Mouse (Mus musculus) cerebellum, postnatal 10 days (tissue): ENCODE data around the gene Dnase1l2.

Experiments
- DNase-seq, 2 experiments: peaks; one replicate each; pipeline ENCODE4 v3.0.0; 2021; ENCODE audit warnings: mixed read lengths in 2 of 2

Dnase1l2 gene

DNA sequence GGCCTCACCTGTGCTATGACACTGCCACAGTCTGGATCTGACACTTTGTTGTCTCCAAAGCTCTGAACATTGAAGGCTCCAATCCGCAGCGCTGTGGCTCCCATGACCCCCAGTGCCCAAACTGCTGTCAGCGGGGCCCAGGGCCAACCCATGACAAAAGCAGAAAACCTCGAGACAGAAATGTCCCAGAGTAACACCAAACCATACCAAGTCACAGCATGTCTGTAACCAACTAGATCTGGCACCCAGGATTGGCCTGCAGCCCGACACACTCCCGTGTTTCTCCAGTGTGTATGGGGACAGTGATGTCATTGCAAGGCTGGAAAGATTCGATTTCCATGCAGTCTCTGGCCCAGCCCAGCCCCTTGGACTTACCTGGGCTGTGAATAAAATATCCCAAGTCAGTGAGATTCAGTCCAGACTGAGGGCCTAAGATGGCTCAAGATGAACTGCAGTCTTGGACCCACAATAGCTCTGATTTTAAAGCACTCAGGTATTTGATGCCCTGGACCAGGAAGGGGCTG lies at the start of gene Dnase1l2:
Dnase1l2 (minus strand) TSS at position 474 of the 524 bp plus-strand sequence.
- peak in 1 of 2 experiments; percentile 16 for DNase-seq

DNA sequence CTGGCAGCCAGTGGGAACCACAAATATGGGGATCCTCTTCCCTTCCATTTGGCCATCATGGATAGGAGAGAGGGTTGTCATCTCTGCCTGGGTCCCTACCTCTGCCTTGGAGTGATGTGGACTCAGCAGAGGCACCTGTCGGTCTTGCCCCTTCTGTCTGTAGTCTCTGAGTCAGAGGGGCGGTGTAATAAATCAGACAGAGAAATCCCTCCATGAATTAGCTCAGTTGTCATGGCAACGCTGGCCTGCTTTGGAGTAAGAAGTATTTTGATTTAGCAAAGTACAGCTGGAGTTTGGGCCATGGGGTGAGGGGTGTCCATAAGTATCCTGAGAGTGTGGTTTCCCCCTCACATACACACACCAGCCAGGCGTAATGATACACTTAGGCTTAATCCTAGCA lies 47.5 kb upstream of the Dnase1l2 start:
- no peak for DNase-seq

DNA sequence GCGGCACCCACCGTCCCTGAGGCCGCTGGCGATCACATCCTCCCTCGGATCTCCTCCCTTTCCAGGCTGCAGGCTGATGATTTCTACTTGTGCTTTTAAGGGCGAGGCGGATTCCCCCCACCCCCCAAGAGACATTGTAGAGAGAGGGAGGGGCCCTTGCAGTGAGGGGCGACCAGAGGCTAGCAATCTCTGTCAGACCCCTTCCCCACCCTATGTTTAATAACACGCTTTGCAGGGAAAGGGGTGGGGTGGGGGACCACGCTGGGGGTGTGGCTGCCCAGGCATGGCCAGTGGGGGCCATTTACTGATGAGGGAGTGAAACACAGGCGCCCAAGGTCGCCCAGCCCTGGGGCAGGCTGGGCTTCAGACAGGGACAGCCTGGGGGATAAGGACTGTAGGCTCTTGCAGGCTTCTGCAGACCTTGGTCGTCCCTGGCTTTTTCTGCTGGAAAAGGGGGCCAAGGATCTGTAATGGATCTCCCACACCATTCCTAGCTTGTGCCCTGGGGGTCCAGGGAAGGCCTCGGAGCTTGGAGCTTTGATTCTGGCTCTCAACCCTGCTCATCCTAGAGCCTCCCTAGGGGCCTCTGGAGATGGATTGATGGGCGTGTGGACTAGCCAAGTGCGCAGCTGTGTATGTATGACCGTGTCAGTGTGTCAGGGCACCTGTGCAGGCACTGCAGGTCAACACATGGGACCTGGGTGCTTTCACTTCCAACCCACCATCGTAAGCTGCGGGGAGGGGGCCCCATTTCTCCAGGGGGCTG lies 46.5 kb upstream of the Dnase1l2 start:
- no peak for DNase-seq

DNA sequence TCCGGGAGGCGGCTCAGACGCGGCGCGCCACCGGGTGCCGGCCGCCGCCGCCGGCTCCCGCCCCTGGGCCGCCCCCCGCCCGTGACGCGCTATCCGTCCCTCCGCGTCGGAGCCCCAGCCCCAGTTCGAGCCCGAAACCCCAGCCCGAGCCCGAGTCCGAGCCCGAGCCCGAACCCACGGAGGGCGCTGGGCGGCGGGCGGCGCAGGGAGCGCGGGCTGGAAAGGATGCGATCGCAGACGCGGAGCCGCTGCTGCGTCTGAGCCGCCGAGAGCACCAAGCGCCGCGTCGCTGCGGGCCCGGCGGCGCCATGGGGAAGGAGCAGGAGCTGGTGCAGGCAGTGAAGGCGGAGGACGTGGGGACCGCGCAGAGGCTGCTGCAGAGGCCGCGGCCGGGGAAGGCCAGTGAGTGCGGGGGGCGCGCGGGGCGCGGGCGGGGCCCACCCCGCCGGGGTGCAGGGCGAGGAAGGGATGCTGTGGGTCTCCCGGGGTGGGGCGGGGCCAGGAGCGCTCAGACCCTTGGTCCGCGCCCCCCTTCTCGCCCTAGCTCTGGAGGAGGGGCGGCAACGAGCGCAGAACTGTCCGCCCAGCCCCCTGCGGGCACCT lies 45.9 kb upstream of the Dnase1l2 start:
- peak; percentile 70 to 81 for DNase-seq

DNA sequence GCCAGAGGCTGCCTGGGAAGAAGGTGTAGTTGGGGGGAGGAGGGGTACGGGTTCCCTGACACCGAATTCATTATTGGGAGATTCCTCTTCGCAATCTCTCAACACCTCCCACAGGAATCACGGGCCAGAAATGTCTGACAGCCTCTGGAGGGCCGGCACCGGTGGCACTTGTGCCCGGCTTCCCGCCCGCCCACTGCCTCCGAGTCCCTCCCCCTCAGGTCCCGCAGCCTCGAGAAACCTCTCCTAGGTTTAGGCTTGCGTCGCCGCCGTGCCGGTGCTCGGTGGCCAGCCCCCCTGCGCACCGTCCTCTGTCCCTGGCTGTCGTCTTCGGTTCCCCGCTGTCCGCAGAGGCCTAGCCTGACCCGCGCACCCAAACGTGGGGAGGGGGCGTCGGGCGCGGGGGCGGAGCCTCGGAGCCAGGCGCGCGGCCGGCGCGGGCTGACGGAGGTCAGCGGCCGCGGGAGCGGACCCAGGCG lies 45.3 kb upstream of the Dnase1l2 start, which contains the start of gene Caskin1:
Caskin1 (plus strand) TSS at position 416 of the 476 bp plus-strand sequence.
- DNase-seq = peak in 1 of 2 experiments; percentile 80

DNA sequence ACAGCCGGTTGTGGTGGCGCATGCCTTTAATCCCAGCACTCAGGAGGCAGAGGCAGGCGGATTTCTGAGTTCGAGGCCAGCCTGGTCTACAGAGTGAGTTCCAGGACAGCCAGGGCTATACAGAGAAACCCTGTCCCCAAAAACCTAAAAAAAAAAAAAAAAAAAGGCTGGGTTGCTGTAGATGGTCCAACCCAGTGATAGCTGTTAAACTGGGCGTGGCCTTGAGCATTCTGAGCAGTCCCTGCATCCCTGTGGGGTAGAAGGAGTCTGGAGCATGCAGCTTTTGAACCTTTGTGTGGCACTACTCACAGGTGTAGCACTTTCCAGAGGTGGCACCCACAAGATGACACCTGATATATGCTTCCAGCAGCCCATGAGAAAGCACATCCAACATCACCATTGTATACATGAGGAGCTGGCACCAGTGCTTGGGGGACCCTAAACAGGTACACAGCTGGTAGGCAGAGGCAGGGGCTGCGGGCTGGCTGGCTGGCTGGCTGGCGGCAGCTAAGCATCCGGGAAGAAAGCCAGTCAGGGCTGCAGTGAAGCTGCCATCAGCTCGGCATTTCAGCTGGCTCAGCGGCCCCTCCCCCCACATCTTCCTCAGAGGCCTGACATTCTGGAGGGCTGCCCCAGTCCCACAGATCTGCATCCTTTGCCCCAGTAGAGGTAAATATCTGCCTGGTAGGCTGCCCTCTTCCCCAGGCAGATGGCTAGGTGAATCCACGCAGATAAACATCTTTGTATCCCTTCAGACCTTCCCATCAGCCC lies 42.4 kb upstream of the Dnase1l2 start:
- peak; percentile 85 to 90 for DNase-seq

DNA sequence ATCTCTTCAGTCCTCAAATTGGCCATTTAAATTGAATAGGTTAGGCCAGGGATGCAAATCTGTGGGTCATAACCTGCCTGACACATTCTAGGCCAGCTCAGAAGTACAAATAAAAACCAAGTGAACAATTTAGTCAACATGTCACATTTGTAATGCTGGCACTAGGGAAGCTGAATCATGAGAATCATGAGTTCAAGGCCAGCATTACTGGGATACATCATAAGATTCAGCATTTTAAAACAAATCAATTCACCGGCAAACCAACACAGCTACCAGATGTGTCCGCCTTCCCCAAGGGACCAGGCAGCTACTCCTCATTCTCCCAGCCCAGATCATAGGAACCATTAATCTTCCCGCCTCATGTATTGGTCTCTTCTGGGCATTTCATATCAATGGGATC lies 40.6 kb upstream of the Dnase1l2 start:
- no peak for DNase-seq

DNA sequence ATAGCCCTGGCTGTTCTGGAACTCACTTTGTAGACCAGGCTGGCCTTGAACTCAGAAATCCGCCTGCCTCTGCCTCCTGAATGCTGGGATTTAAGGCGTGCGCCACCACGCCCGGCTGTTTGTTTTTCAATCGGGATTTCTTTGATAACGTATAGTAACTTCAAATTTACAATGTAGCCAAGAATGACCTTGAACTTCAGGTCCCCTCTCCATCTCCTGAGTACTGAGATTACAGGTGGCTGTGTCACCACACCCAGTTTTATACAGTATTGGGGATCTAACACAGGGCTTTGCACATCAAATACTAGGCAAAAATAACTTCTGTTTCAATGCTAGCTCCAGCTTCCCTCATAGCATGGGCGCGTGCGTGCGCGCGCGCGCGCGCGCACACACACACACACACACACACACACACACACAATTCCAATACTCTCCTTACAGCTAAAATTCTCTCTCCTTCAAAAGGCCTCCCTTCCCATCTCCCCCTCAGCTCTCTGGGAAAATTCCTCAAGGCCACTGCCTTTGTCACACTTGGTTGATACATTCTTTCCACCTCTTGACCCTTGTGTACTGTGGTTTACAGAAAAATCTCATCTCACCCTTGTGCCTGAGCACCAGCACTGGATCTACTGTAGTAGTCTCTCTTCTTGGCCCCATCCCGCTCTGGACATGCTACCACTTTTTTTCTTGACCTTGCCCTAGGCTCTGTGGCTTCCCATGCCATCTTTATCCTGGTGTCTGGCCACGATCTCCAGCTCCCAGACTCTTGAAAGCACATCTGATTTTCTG lies 38.3 kb upstream of the Dnase1l2 start:
- no peak for DNase-seq

DNA sequence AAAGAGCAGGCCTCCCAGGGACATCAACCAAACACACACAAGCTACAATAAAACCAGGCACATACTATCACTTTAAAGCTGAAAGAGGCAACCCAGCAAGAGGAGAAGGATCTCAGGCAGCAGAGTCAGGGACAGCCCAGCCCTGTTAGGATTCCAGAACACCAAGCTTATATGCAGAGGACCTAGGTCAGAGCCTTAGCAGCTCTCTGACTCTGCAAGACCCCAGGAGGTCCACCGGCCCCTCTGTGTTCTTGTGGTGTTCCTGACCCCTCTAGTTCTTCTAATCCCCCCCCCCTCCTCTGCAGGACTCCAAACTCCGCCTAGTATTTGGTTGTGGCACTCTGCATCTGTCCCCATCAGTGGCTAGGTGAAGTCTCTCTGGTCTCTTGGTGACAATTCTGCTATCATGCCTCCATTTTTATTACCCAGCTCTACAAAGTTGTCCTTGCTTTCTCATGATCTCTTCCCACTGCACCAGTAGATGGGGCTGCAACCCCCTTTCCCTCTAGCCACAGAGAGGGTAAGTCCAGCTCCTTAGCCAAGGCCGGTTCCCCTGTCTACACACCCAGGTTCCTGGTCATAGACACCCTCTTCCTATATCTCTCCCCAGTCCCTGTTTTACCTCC lies 37.4 kb upstream of the Dnase1l2 start:
- DNase-seq = peak in 1 of 2 experiments; percentile 46

DNA sequence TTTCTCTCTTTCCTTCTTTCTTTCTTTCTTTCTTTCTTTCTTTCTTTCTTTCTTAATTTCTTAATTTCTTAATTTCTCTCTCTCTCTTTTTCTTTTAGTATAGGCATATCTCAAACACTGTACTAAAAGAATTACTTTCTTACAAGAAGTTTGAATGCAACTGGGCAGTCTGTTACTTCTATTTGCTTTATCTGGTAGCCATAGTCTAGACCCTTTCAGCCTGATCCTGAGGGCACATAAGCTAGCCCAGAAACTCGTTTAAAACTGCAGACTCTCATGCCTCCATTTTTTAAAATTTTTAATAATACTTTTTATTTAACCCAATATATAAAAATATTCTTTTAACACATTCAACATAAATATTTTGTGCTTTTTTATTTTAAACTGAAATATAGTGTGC lies 36.5 kb upstream of the Dnase1l2 start:
- no peak for DNase-seq

DNA sequence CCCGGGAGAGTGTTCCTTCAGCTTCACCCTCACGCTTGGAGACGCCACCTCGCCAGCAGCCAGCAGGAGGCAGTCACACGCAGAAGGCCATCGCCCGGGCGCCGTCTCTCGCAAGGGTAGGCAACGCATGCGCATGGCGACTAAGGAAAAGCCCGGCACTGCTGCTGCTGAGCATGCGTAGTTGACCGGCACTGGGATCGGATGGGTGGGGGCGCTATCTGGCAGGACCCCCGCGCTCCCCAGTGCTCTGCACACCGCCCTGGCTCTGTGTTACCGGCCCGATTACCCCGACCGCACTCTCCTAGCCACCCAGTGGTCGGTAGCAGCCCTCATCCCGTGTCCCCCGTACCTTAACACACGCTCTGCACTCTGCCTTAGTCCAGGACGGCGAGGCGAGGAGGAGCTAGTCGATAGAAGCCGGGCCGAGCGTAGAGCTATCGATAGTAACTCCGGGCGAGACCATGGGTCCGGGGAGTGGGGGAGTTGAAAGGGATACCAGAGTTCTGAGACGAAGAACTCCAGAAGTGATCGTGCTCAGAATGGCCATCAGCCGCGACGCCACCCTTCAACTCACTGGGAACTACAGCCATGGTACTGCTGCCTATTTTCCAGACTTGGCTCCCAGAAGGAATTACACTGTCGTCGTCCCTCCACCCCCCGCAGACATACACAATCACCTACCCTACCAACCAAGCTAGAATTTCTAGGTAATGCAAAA lies 35.9 kb upstream of the Dnase1l2 start, which contains the start of gene Mlst8:
Mlst8 (minus strand) TSS at position 416 of the 718 bp plus-strand sequence.
- peak; percentile 99 for DNase-seq

DNA sequence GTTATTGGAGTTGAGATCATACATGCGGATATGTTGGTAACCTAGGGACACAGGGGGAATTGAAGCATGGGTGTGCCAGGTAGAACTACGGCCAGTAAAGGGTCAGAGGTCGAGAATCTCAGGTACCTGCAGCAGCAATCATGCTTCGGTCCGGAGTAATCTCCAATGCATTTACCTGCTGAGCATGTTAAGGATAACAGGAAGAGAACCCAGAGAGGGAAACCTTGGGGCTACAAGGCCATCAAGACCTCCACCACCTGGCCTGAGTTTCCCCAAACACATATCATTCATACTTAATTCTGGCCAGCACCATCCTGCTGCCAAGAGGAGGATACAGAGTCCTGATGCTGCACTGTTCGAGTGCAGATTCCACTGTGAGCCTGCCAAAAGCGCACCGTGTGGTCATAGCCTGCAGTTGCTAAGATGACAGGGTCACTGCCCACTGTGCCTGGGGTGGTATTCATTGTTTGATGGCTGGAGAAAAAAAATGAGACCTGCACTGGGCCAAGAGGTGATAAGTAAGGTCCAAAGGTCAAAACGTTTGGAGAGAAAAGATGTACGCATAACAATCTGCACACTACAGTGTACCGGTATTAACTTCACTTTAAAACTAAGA lies 35.2 kb upstream of the Dnase1l2 start:
- peak; percentile 63 to 64 for DNase-seq

DNA sequence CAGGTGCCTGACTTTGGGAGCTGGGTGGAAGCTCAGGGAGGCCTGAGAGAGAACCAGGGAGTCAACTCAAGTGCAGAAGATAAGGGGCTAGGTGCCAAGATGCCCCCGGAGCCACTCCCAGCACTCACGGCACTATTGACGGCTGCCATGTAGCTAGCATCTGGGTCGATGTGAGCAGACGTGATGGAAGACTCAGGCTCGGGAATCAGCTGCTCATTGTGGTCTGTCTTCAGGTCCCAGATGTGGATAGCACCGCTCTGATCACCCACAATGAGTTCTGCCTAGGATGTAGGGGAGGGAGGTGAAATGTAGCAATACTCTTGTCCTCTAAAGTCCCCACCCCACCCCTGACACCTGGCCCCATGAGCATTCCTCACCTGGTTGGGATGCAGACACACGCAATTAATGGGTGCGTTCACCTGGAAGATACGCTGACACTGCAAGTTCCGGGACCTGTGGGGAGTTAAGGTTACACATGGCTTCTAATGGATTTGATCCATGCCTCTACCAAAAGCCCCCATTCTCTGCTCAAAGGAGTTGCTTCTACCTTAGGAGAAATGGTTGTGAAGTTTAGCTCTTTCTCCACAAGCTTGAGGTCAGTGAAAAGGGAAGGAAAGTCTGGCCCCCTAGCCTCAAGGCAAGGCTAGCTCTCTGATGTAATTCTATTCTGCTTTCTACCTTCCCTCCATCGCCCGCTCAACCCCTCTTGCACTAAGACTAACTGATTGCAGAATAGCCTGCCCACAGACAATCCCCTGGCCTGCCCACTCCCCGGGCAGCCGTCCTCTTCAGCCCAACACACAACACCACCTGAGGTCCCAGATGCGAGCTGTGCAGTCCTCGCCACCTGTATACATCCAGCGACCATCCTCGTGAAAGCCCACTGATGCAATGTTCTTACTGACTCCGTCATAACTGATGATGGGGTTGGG lies 34.4 kb upstream of the Dnase1l2 start:
- DNase-seq = no peak

DNA sequence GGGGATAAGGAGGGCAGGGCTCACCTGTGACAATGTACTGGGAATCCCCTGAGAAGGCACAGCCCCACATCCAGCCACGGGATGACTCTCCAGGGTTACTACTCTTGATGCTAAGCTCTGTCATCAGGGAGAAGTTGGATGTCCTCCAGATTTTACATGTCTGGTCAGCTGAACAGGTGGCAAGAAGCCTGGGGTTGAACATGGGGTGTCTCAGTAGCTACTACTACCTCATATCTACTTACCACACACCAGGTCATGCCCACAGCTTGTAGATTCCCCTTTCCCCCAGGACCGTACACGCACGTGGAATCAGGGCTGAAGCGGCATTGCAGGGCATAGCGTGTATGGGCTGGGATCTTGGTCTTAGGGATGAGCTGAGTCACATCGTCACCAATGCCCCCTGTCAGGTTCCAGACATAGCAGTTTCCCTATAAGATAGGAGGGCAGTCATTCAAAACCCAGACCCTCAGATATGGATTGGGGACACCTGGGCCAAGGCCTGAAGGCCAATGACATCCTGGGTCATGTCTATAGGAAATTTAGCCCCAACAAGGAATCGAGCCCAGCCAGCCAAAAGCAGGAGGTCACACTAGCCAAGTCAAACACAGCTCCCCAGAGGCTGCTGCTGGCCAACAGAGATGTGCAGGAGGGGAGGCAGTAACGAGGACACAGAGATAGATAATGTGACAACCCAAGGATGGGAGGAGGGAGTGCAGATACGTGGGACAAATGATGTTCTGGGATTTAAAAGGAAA lies 33.3 kb upstream of the Dnase1l2 start:
- DNase-seq = no peak

DNA sequence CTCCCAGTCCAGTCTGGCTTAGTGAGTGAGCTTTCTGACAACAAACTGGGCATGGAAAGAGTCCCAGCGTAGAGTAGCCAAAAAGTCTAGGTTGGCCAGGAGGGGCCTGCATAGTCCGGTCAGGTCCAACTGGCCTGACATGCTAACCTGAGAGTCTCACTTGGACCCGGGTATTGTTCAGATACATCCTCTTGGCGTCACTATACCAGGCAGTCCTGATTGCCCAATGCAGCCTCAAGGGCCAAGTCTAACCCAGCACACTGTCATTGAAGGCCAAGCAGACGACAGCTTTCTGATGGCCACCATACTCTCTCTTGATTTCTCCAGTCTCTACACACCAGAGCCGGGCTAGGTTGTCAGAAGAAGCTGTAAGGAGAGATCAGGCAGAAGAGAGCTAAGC lies 32.7 kb upstream of the Dnase1l2 start:
- no peak for DNase-seq

DNA sequence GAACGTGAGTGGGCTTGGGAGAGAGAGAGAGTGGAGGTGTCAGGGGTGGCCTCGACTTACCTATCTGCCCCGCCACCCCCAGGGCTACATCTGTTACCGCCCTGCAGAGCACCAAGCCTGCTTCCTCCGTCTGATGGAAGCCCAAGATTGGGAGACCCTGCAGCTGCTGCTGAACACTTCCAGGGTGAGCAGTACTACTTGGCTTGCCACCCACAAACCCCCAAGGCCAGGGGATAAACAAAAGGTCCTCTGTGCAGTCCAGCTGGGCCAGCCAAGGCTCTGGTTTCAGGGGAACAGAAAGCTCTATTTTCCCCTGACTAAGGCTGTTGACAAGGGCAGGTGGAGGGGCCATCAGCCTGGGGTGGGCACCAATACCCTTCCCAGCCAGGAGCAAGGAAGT lies 31.7 kb upstream of the Dnase1l2 start:
- DNase-seq = peak in 1 of 2 experiments; percentile 52

DNA sequence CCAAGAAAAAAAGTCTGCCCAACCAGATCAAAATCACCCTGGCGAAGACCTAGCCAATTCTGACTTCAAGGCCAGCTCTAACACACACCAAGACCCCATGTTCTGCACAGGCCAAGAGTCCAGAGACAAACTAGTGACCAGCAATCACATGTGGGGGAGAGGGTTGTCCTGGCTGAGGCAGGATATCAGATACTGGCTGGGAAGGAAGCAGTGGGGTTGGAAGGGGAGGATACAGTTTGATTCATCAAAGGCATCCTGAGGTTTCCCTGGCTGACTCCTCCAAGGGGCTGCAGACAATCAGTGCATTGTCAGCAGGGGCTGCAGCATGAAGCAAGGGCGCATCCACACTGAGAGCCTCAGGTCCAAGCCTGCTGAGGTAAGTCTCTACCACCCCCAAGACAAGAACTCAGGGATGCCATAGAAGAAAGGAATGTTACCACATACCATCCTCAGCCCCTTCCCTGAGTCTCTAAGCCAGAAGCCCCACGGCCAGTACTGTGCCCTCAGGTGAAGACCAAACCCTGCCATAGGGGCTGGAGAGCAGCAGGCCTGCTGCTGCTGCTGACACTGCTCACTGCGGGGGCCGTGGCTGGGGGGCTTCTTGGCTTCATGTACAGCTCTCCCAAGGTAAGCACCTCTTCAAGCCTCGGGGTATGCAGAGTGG lies 30.8 kb upstream of the Dnase1l2 start, which contains the start of gene Bricd5:
Bricd5 (plus strand) TSS at position 273 of the 664 bp plus-strand sequence.
- DNase-seq = no peak

DNA sequence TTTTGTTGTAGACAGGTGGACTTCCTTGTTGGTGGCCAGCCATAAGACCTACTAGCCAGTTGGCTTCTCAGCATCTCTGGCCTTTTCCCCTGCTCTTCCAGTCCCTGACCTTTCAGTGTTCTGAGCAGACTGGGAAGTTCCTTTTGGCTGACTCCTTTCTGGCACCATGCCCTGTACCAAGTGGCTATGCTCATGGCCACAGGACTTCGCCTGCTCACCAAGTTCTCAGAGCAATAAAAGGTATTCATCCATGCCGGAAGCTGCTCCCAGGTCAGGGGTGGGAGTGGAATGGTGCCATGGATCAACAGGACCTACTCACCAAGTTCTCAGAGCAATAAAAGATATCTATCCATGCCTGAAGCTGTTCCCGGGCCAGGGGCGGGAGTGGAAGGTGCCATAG lies 29.6 kb upstream of the Dnase1l2 start:
- peak; percentile 77 to 81 for DNase-seq
